Mouse (Mus musculus): ENCODE measurements around the gene Sema4d.

The Sema4d gene

DNA sequence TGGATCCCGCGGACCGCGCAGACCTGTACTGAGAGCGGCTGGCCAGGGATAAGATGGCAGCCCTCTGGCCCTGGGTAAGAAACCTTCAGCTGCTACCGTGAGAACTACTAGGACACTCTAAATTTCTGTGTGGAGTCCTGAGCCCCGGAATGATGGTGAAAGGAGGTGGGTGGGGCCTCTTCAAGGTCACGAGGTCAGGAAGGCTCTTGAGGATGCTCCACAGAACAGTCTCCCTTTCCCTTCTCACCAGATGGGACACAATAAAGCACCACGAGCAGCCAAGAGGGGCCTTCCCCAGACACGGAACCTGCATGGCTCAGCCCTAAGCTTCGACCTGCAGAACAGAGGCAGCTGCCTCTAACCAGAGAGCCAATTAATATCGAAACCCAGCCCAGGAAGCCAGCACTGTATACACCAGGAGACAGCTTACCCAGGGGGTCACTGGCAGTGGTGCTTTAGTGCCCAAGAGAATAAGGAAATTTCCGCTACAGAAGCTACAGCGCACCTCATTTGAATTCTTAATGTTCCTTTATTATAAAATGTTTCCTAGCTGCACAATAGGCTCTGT is 61.4 kb downstream of the Sema4d start:
- DNase-seq (ENCODE audit: extremely low spot score, low read depth, low spot score): no peak

DNA sequence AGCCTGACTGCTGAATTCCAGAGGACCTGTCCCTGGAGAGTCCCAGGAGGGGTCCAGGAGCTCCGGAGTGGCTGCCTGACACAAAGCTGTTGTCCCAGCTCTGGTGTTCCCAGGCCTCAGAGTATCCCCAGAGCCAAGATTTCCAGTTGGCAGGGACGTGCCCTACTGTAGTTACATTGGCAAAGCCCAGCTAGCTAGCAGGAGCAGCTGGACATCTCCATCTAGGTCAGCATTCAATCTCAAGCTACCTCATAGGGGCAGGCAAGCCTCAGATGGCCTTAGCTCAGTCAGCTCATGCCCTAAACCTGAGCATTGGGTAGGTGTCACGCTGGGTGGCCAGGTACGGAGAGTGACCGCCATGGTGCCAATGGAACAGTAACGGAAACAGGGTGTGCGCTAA is 62.1 kb downstream of the Sema4d start:
- DNase-seq (ENCODE audit: extremely low spot score, low read depth, low spot score): no peak

GRCm38 (mm10) chr13:51729887-51730361 is 63.6 kb downstream of the Sema4d start:
- peak; percentile 31 for DNase-seq (ENCODE audit: extremely low spot score, low read depth, low spot score)

- no peak for DNase-seq (ENCODE audit: extremely low spot score, low read depth, low spot score)
Observed at GRCm38 (mm10) chr13:51727364-51727763, 66.2 kb downstream of the Sema4d start.

- DNase-seq (ENCODE audit: extremely low spot score, low read depth, low spot score): peak; percentile 35
Observed at GRCm38 (mm10) chr13:51725926-51726574, 67.5 kb downstream of the Sema4d start.

GRCm38 (mm10) chr13:51725446-51725845 is 68.1 kb downstream of the Sema4d start:
- no peak for DNase-seq (ENCODE audit: extremely low spot score, low read depth, low spot score)

DNA sequence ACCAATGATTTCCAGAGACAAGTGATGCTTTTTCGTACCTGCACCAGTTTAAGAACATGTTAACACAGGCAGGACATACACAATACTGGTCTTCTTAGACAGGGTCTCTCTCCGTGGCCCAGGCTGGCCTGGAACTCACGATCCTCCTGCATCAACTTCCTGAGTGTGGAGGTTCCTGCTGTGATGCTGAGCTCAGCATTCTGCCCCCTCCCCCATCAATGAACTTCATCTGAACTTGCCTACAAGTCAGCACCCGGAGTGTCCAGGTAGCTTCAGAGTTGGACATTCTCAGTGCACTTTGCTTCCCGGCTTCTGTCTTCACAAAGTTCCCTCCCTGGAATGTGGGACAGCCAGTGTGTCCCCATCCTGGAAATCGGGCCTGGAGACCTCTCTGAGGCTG is 69.0 kb downstream of the Sema4d start:
- DNase-seq (ENCODE audit: extremely low spot score, low read depth, low spot score): no peak

DNA sequence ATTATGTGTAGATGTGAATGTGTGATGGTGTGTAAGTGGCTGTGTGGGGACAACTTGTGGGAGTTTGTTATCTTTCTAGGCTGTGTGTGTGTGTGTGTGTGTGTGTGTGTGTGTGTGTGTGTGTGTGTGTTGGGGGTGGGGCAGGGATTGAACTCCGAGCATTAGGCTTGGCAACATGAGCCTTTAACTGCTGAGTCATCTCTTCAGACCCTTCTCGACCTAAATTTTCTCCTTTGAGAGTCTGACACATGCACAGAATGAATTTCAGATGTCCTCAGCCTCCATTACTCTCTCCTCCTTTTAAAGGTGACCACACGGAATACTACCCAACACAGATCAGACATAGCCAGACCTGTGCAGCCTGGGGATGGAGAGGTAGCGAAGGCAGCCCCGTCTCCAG is 70.4 kb downstream of the Sema4d start:
- no peak for DNase-seq (ENCODE audit: extremely low spot score, low read depth, low spot score)

GRCm38 (mm10) chr13:51720556-51720955 is 73.0 kb downstream of the Sema4d start:
- no peak for DNase-seq (ENCODE audit: extremely low spot score, low read depth, low spot score)

GRCm38 (mm10) chr13:51719256-51719655 is 74.3 kb downstream of the Sema4d start:
- DNase-seq (ENCODE audit: extremely low spot score, low read depth, low spot score): no peak

GRCm38 (mm10) chr13:51716350-51717263 is 76.9 kb downstream of the Sema4d start:
- DNase-seq (ENCODE audit: extremely low spot score, low read depth, low spot score): no peak

DNA sequence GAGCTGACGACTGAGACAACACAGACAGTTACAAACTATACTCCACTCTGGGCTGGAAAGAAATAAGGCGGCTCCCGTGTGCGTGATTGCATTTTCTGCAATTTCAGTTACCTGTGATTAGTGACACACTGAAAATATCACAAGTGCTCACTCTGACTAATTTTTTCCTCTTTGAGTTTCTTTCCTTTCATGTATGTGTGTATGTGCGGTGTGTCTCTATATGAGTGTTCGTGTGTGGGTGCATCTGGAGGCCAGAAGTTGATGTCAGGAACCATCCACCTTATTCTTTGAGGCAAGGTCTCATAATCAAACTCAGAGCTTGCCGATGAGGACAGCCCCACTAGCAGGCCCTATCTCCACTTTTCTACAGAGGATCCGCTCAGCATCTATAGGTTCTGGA is 81.5 kb downstream of the Sema4d start:
- DNase-seq (ENCODE audit: extremely low spot score, low read depth, low spot score): no peak

DNA sequence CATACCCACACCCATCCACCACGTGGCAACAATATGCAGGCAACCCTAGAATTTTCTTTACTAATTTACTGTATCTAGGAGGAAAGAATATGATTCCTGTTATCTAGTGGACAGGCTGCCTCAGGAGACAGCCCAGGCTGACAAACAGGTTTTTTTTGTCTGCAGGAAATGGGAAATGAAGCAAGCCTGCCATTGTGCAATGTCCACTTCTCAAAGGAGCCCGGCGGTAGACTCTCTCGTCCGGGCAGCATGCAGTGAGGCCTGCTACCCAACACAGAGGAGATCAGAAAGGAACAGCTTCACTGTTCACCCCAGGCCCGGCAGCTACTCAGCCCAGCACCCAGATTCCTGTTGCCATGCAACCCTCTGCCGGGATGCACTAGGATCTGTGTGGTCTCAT is 82.8 kb downstream of the Sema4d start:
- DNase-seq (ENCODE audit: extremely low spot score, low read depth, low spot score): no peak

DNA sequence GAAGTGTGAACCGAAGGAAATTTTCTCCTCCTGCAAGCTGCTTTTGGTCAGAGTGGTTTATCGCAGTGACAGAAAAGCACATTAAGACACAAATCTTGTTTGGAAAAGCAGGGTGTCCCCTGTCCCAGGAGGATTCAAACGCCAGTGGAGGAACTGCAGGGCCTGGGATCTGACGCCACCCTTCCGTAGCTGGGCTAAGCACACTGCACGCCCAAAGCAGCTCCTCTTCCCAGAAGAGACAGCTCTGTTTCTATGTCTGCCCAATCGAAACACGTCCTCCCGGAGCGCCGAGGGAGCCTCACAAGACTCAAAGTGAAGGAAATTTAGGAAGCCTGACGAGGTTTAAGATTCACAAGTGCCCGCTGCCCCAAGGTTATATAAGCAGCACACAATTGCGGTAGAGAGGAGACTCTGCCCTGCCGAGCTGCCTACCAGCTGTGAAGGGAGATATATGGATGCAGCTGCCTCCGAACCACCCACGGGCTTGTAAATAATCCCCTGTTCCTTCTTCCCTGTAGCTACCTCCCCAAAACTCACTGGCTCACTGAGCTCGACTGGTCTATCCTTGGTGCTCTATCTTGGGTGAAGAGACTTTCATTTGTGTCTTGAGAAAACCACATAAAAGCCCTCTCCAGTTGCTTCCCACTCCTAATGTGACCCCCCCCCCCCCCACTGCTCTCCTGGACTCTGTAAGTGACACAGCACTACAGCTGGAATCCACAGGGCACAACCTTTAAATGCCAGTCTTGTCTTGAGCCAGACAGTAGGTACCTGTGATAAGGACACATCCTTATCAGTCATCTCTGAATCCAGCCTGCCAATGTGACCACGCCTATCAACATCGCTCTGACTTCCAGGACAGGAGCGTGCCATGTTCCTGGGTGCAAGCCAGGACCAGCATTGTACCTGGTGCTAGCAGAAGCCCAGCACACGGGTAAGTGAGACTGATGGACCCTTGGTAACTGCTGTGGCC is 87.4 kb downstream of the Sema4d start:
- DNase-seq (ENCODE audit: extremely low spot score, low read depth, low spot score): no peak

GRCm38 (mm10) chr13:51703893-51704292 is 89.7 kb downstream of the Sema4d start:
- DNase-seq (ENCODE audit: extremely low spot score, low read depth, low spot score): no peak

DNA sequence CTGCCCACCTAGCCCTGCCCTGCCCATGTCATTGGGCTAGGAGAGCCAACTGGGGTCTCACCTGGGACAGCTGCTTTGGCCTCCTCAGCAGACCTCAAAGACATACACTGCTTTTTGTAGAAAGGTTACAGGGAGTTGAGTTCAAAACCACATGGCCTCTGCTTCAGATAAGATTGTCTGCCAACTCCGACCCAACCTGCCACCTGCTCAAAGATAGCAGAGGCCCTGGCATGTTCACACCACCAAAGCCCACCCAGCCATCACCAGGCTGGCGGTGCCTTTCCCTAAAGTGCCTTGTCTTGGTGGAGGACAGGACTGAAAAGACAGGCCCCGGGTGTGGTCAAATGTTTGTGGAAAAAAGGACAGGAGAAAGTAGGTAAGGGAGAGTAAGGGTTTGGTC is 95.2 kb downstream of the Sema4d start:
- DNase-seq (ENCODE audit: extremely low spot score, low read depth, low spot score): no peak

DNA sequence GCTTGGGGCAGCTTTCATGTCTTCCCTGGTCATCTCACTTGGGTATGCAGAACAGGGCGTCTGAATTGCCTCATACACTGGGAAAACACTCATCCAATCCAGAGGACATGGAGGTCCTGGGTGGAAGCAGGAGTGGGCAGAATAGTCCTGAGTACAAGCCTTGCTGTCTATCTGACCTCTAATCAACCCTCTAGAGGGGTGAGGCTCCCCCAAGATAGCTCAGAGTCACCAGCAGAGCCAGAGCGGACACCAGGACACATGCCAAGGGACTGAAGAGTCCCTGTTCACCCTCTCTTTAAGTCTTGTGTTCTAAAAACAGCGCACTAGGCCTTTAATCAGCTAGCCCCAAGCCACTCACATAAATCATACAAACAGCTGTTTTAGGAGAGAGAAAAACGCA is 95.7 kb downstream of the Sema4d start:
- DNase-seq (ENCODE audit: extremely low spot score, low read depth, low spot score): no peak

DNA sequence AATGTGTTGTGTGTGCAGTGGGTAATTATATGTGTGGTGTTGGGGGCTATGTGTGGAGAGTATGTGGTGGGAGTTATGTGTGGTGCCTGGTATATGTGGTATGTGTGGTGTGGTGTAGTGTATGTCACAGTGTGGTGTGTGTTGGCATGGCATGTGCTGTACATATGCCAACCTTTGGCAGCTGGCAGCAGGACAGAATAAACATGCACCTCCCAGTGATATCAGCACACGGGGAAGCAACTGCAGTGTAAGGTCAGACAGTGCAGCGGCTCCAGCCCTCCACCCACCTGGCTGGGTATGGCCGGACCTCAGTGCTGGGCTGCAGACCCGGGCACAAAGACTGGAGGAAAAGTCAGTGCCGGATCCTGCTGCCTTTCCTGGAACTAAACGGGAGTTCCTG is 96.1 kb downstream of the Sema4d start:
- DNase-seq (ENCODE audit: extremely low spot score, low read depth, low spot score): no peak

DNA sequence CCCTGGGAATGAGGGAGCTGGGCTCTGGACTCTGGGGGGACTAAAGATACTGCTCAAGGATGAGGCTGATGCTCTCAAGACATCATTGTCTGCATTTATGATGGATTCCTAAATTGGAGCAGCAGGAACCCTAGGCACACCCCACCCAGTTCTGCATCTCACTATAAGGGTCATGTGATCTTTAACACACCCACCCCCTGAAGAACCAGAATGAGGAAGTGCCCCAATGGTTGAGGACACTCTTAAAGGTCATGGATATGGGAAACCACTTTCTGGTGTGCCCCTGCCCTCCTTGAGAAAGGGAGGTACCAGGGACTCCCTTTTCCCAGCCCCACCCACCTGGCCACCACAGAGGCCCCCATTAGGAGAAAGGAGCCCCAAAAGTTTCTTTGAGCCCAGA is 97.1 kb downstream of the Sema4d start:
- DNase-seq (ENCODE audit: extremely low spot score, low read depth, low spot score): no peak

- no peak for DNase-seq (ENCODE audit: extremely low spot score, low read depth, low spot score)
Observed at GRCm38 (mm10) chr13:51688688-51689087, 104.9 kb downstream of the Sema4d start.

DNA sequence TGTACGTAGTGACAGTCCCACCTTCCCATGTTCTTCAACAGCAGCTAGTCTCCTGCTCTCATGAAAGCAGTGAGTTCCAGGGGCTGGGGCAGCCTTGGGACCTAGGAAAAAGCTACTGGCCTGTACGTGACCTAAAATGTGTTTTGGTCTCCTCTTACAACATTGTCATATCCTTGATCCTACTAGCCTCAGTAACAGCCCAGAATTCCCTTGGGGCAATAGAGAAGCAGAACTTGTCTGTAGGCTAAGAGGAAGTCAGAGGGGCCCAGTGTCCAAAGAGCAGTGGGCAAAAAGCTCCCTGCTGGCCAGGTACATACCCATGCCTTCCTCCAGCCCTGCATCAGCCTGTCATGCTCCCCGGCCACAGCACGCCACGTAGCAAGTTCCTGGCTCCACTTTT is 106.6 kb downstream of the Sema4d start:
- no peak for DNase-seq (ENCODE audit: extremely low spot score, low read depth, low spot score)

All from hindlimb bud, embryonic 11.5 days (tissue).